Comparison of ENCODE assay signal across 8 mouse cellular contexts in genomic region chr2:30773313-30774005, GRCm38 (mm10). TPM values are rescaled to one million over a fixed set of nuclear protein-coding genes. Genes with fewer than 3 reads are reported as not detected.
DNase-seq lines count a peak whose midpoint lies in the region; ATAC-seq and TF ChIP-seq lines count a peak whose summit lies in the region.

No protein-coding gene starts in this region.

- peaks cover 9% of the 10 kb centered on the region; the same call in 1 of the 2 replicates for H3K27me3 ChIP-seq in midbrain, embryonic 10.5 days (ENCODE audit: low read depth, poor library complexity, severe bottlenecking)
- no peaks in the 10 kb centered on the region for H3K27me3 ChIP-seq in midbrain, postnatal 0 days (ENCODE audit: insufficient read depth, low read length)
- no peaks in the 10 kb centered on the region for H3K27me3 ChIP-seq in heart, embryonic 16.5 days (ENCODE audit: control insufficient read depth, insufficient read depth, low read length)
- H3K27me3 ChIP-seq in small intestine, adult 2 months (ENCODE audit: control insufficient read depth, insufficient read depth, low read length): no peaks in the 10 kb centered on the region

- no peak for TF ChIP-seq POLR2A in small intestine, adult 2 months (IDR thresholded peaks at IDR 0.05; ENCODE audit: low read depth, low read length)

- H3K4me1 ChIP-seq in midbrain, embryonic 10.5 days: peaks cover 84% of the 10 kb centered on the region
- 0 out of 2 replicates have a peak, but pooled peaks cover 2% of the 10 kb centered on the region for H3K4me1 ChIP-seq in midbrain, postnatal 0 days (ENCODE audit: insufficient read depth, low read length)
- H3K4me1 ChIP-seq in heart, embryonic 16.5 days (ENCODE audit: control insufficient read depth, insufficient read depth, low read length): peaks cover 23% of the 10 kb centered on the region
- H3K4me1 ChIP-seq in small intestine, adult 2 months (ENCODE audit: control insufficient read depth, insufficient read depth, insufficient read length, low read length): peaks cover 13% of the 10 kb centered on the region

- 83% methylated on average over 8 of the region's 8 CpGs for WGBS in midbrain, embryonic 10.5 days
- WGBS in midbrain, postnatal 0 days: 83% methylated on average over 8 of the region's 8 CpGs
- WGBS in heart, embryonic 16.5 days: 78% methylated on average over 8 of the region's 8 CpGs
- 84% methylated on average over 8 of the region's 8 CpGs for WGBS in small intestine, adult 2 months

- no peak for TF ChIP-seq CTCF in midbrain, postnatal 0 days (IDR thresholded peaks at IDR 0.05)
- no peak for TF ChIP-seq CTCF in small intestine, adult 2 months (IDR thresholded peaks at IDR 0.05; ENCODE audit: extremely low read depth, insufficient read length, insufficient replicate concordance, low read depth, low read length)

- DNase-seq in midbrain, embryonic 10.5 days (ENCODE audit: low spot score): no peak
- no peak for DNase-seq in midbrain, postnatal 0 days (ENCODE audit: low spot score)
- DNase-seq in kidney, postnatal 25 days: peak; percentile 49 to 72
- DNase-seq in B cell, adult 2 months: no peak
- DNase-seq in urinary bladder, adult 2 months (ENCODE audit: low spot score): no peak
- DNase-seq in adrenal gland, postnatal 25 days: no peak

- ATAC-seq in midbrain, postnatal 0 days (ENCODE audit: low FRiP score): no peak
- no peak for ATAC-seq in heart, embryonic 16.5 days (replicated peaks; ENCODE audit: extremely low read depth, insufficient read depth, low FRiP score)

- H3K27ac ChIP-seq in midbrain, embryonic 10.5 days (replicated peaks): peak overlapping the region; percentile 90
- no peak overlapping the region for H3K27ac ChIP-seq in midbrain, postnatal 0 days (ENCODE audit: low read depth, low read length)
- H3K27ac ChIP-seq in heart, embryonic 16.5 days (ENCODE audit: low read length): peak overlapping the region; percentile 96
- H3K27ac ChIP-seq in small intestine, adult 2 months (ENCODE audit: insufficient read depth, low read depth, low read length): peak overlapping the region; percentile 12; the same call in 1 of the 2 replicates

- no peak overlapping the region for H3K4me2 ChIP-seq in midbrain, postnatal 0 days (ENCODE audit: low read depth, low read length, poor library complexity, severe bottlenecking)
- H3K4me2 ChIP-seq in heart, embryonic 16.5 days (ENCODE audit: low read depth, low read length): no peak overlapping the region

- H3K9me3 ChIP-seq in midbrain, embryonic 10.5 days (replicated peaks): no peaks in the 10 kb centered on the region
- H3K9me3 ChIP-seq in midbrain, postnatal 0 days (ENCODE audit: low read length): no peaks in the 10 kb centered on the region
- H3K9me3 ChIP-seq in heart, embryonic 16.5 days (replicated peaks; ENCODE audit: control insufficient read depth, low read length): no peaks in the 10 kb centered on the region

- H3K9ac ChIP-seq in midbrain, postnatal 0 days (replicated peaks; ENCODE audit: low read length, poor library complexity, severe bottlenecking): no peak overlapping the region
- H3K9ac ChIP-seq in heart, embryonic 16.5 days (ENCODE audit: low read length): no peak overlapping the region

- H3K36me3 ChIP-seq in midbrain, embryonic 10.5 days: no peaks in the 10 kb centered on the region
- H3K36me3 ChIP-seq in midbrain, postnatal 0 days (ENCODE audit: insufficient read depth, low read length): no peaks in the 10 kb centered on the region
- H3K36me3 ChIP-seq in heart, embryonic 16.5 days (ENCODE audit: control insufficient read depth, insufficient read depth): no peaks in the 10 kb centered on the region
- no peaks in the 10 kb centered on the region for H3K36me3 ChIP-seq in small intestine, adult 2 months (ENCODE audit: control insufficient read depth, insufficient read depth, low read length)

- H3K4me3 ChIP-seq in midbrain, embryonic 10.5 days: no peak overlapping the region
- H3K4me3 ChIP-seq in midbrain, postnatal 0 days (ENCODE audit: low read depth, low read length): no peak overlapping the region
- H3K4me3 ChIP-seq in heart, embryonic 16.5 days (ENCODE audit: low read length): no peak overlapping the region
- no peak overlapping the region for H3K4me3 ChIP-seq in small intestine, adult 2 months (ENCODE audit: low read depth, low read length)

RNA-seq across cellular contexts. Expression of gene 1700001O22Rik, which starts 30.0 kb away (rescaled TPM):
- 3.5 and 4.0 TPM in 2 replicates for polyA plus RNA-seq in midbrain, embryonic 10.5 days (2016; fragmentation: Nextera tagmentation; extraction: Ambion mirVana)
- total RNA-seq in midbrain, postnatal 0 days (2014; rRNA removed): 2.4 TPM in 1 of 2 replicates, not detected in the other
- 1.2 and 1.5 TPM in 2 replicates for polyA plus RNA-seq in midbrain, postnatal 0 days (2015; fragmentation: Nextera tagmentation; extraction: Ambion mirVana)
- polyA plus RNA-seq in heart, embryonic 16.5 days (2015; fragmentation: Nextera tagmentation; extraction: Ambion mirVana): 2.2 and 2.7 TPM in 2 replicates
- polyA plus RNA-seq in small intestine, adult 2 months (2012; rRNA removed): 0.71 and 1.9 TPM in 2 replicates
- 1.5 TPM in 2 replicates for polyA plus RNA-seq in urinary bladder, adult 2 months (2012; rRNA removed)
- total RNA-seq in adrenal gland, postnatal 25 days (2021): 5.0 and 5.9 TPM in 2 replicates

RNA-seq across cellular contexts. Expression of gene Ntmt1, which starts 34.2 kb away (rescaled TPM):
- polyA plus RNA-seq in midbrain, embryonic 10.5 days (2016; fragmentation: Nextera tagmentation; extraction: Ambion mirVana): 126 and 127 TPM in 2 replicates
- 62.2 and 74.1 TPM in 2 replicates for total RNA-seq in midbrain, postnatal 0 days (2014; rRNA removed)
- 90.3 and 104 TPM in 2 replicates for polyA plus RNA-seq in midbrain, postnatal 0 days (2015; fragmentation: Nextera tagmentation; extraction: Ambion mirVana)
- 90.0 and 90.4 TPM in 2 replicates for polyA plus RNA-seq in heart, embryonic 16.5 days (2015; fragmentation: Nextera tagmentation; extraction: Ambion mirVana)
- polyA plus RNA-seq in small intestine, adult 2 months (2012; rRNA removed): 14.3 and 23.8 TPM in 2 replicates
- 32.8 and 44.1 TPM in 2 replicates for polyA plus RNA-seq in urinary bladder, adult 2 months (2012; rRNA removed)
- total RNA-seq in adrenal gland, postnatal 25 days (2021): 46.1 and 57.5 TPM in 2 replicates

RNA-seq across cellular contexts. Expression of gene Asb6, which starts 56.7 kb away (rescaled TPM):
- polyA plus RNA-seq in midbrain, embryonic 10.5 days (2016; fragmentation: Nextera tagmentation; extraction: Ambion mirVana): 43.9 and 45.8 TPM in 2 replicates
- total RNA-seq in midbrain, postnatal 0 days (2014; rRNA removed): 36.5 and 40.7 TPM in 2 replicates
- 36.1 and 39.6 TPM in 2 replicates for polyA plus RNA-seq in midbrain, postnatal 0 days (2015; fragmentation: Nextera tagmentation; extraction: Ambion mirVana)
- polyA plus RNA-seq in heart, embryonic 16.5 days (2015; fragmentation: Nextera tagmentation; extraction: Ambion mirVana): 20.1 and 22.5 TPM in 2 replicates
- polyA plus RNA-seq in small intestine, adult 2 months (2012; rRNA removed): 23.5 and 31.7 TPM in 2 replicates
- 26.0 and 27.0 TPM in 2 replicates for polyA plus RNA-seq in urinary bladder, adult 2 months (2012; rRNA removed)
- total RNA-seq in adrenal gland, postnatal 25 days (2021): 29.2 and 31.5 TPM in 2 replicates

Comparison
In these comparisons a context has a peak if more than half of its experiments do, and no peak if none do; other contexts are left out.
1. DNase-seq: peak in kidney, postnatal 25 days (2 of 2); none in midbrain, embryonic 10.5 days (single experiment), midbrain, postnatal 0 days (single experiment), B cell, adult 2 months (0 of 2), urinary bladder, adult 2 months (single experiment) and adrenal gland, postnatal 25 days (single experiment).